Mouse (Mus musculus) heart, postnatal 0 days (tissue): ENCODE measurements around the gene Gm10644. TPM values are rescaled to one million over a fixed set of nuclear protein-coding genes. Genes with fewer than 3 reads are reported as not detected.

ENCODE experiments used
- ATAC-seq: fragments of 200-750 bp; cut with Nextera tagmentation; 2 replicates; pipeline ENCODE4 v1.8.0; 2017; ENCODE audit warnings: low read depth, moderate number of reproducible peaks, moderate library complexity; ENCODE audit not compliant: insufficient read depth
- DNase-seq: peaks from one replicate; pipeline ENCODE4 v3.0.0-alpha.2; 2016; ENCODE audit warnings: low spot score
- H3K27ac ChIP-seq: fragments of 300-500 bp; sonication (generic); 2 replicates; pipeline ENCODE4 v1.5.1; 2014; ENCODE audit warnings: low read depth, mild to moderate bottlenecking
- H3K27me3 ChIP-seq: fragments of 300-500 bp; sonication (generic); 2 replicates; pipeline ENCODE4 v1.6.1; 2014; ENCODE audit warnings: low read length, mixed read lengths; ENCODE audit not compliant: control insufficient read depth, insufficient read depth
- H3K36me3 ChIP-seq: fragments of 300-500 bp; sonication (generic); replicated peaks from 2 replicates; pipeline ENCODE4 v1.6.1; 2014; ENCODE audit warnings: low read length, mixed read lengths; ENCODE audit not compliant: control insufficient read depth, insufficient read depth
- H3K4me1 ChIP-seq: fragments of 300-500 bp; sonication (generic); 2 replicates; pipeline ENCODE4 v1.6.1; 2014; ENCODE audit warnings: antibody characterized with exemption; ENCODE audit not compliant: control insufficient read depth, insufficient read depth
- H3K4me2 ChIP-seq: fragments of 300-500 bp; sonication (generic); 2 replicates; pipeline ENCODE4 v1.6.1; 2014; ENCODE audit warnings: low read depth, mild to moderate bottlenecking, low read length, moderate library complexity
- H3K4me3 ChIP-seq: fragments of 300-500 bp; sonication (generic); 2 replicates; pipeline ENCODE4 v1.5.1; 2014; ENCODE audit warnings: low read depth, low read length
- H3K9ac ChIP-seq: fragments of 300-500 bp; sonication (generic); replicated peaks from 2 replicates; pipeline ENCODE4 v1.6.1; 2014; ENCODE audit warnings: low read depth, low read length, mixed read lengths
- H3K9me3 ChIP-seq: fragments of 300-500 bp; sonication (generic); replicated peaks from 2 replicates; pipeline ENCODE4 v1.6.1; 2016; ENCODE audit warnings: low read length; ENCODE audit not compliant: control insufficient read depth
- CTCF ChIP-seq: IDR thresholded peaks from 2 replicates; pipeline ENCODE4 v1.5.1; 2016; ENCODE audit warnings: antibody characterized with exemption, control low read depth, low read depth
- EP300 ChIP-seq: IDR thresholded peaks from 2 replicates; pipeline ENCODE4 v1.6.1; 2016; ENCODE audit warnings: antibody characterized with exemption, low read depth
- WGBS: fragments of 180-500 bp; shearing (Covaris S2); extraction: QIAGEN DNeasy Blood & Tissue Kit; methylation state at CpG from one replicate; pipeline ENCODE4 v1.1.7; 2014; 5-methylcytosine and 5-hydroxymethylcytosine counted together
- polyA plus RNA-seq: library from polyadenylated mRNA; unstranded; fragments of >200 nt; fragmentation: Nextera tagmentation; extraction: Ambion mirVana; gene quantifications from 2 replicates; pipeline ENCODE4 v1.2.1, GENCODE M21; 2015
- total RNA-seq: library from RNA; depleted of rRNA; stranded (reverse); fragments of >200 nt; gene quantifications from 2 replicates; pipeline ENCODE4 v1.2.3, GENCODE M21; 2014; ENCODE audit warnings: low replicate concordance

Gm10644 gene
- total and polyA plus RNA-seq, 2 experiments from 2014 or later: 0.08 to 0.42 TPM

- ATAC-seq (peak; percentile 5; the same call in 1 of the 2 replicates), DNase-seq (no peak)
- no peaks in the 10 kb centered on the region for H3K9me3 ChIP-seq
- H3K9ac ChIP-seq: no peak overlapping the region
- no peak overlapping the region for H3K27ac ChIP-seq
- no peaks in the 10 kb centered on the region for H3K27me3 ChIP-seq
- peaks cover 10% of the 10 kb centered on the region; the same call in 1 of the 2 replicates for H3K36me3 ChIP-seq
- peaks cover 19% of the 10 kb centered on the region for H3K4me1 ChIP-seq
- TF ChIP-seq CTCF (no peak), EP300 (no peak)
- no peak overlapping the region for H3K4me3 ChIP-seq
- WGBS: 30% methylated on average over 4 of the region's 5 CpGs
- H3K4me2 ChIP-seq: no peak overlapping the region
Observed at GRCm38 (mm10) chr8:83914860-83915259, 40.1 kb downstream of the Gm10644 start.

- Histone ChIP-seq H3K36me3 (peaks cover 6% of the 10 kb centered on the region; the same call in 1 of the 2 replicates), H3K4me2 (no peak overlapping the region), H3K9me3 (no peaks in the 10 kb centered on the region), H3K4me1 (peaks cover 19% of the 10 kb centered on the region), H3K4me3 (no peak overlapping the region), H3K9ac (no peak overlapping the region), H3K27ac (no peak overlapping the region), H3K27me3 (no peaks in the 10 kb centered on the region)
- DNase-seq (no peak), ATAC-seq (no peak)
- TF ChIP-seq CTCF: no peak
- TF ChIP-seq EP300: no peak
- 80% methylated on average over 3 of the region's 3 CpGs for WGBS
Observed at GRCm38 (mm10) chr8:83914232-83914631, 40.8 kb downstream of the Gm10644 start.

- Histone ChIP-seq H3K9ac (no peak overlapping the region), H3K4me2 (no peak overlapping the region), H3K4me3 (no peak overlapping the region), H3K27me3 (no peaks in the 10 kb centered on the region), H3K36me3 (no peaks in the 10 kb centered on the region), H3K9me3 (no peaks in the 10 kb centered on the region), H3K27ac (no peak overlapping the region), H3K4me1 (peaks cover 19% of the 10 kb centered on the region)
- no peak for DNase-seq
- TF ChIP-seq CTCF (no peak), EP300 (no peak)
- 53% methylated on average over 5 of the region's 5 CpGs for WGBS
- ATAC-seq: no peak
Observed at GRCm38 (mm10) chr8:83911809-83912731, 42.9 kb downstream of the Gm10644 start.

GRCm38 (mm10) chr8:83909311-83909710 is 45.7 kb downstream of the Gm10644 start:
- ATAC-seq (no peak), DNase-seq (no peak)
- H3K9ac ChIP-seq: no peak overlapping the region
- H3K9me3 ChIP-seq: no peaks in the 10 kb centered on the region
- peaks cover 21% of the 10 kb centered on the region for H3K4me1 ChIP-seq
- TF ChIP-seq CTCF (no peak), EP300 (no peak)
- no peak overlapping the region for H3K4me3 ChIP-seq
- H3K4me2 ChIP-seq: no peak overlapping the region
- WGBS: 66% methylated on average over 8 of the region's 8 CpGs
- no peaks in the 10 kb centered on the region for H3K36me3 ChIP-seq
- no peak overlapping the region for H3K27ac ChIP-seq
- no peaks in the 10 kb centered on the region for H3K27me3 ChIP-seq

GRCm38 (mm10) chr8:83908583-83908982 is 46.4 kb downstream of the Gm10644 start:
- Histone ChIP-seq H3K36me3 (no peaks in the 10 kb centered on the region), H3K9ac (no peak overlapping the region), H3K27ac (no peak overlapping the region), H3K4me3 (no peak overlapping the region), H3K4me1 (peaks cover 21% of the 10 kb centered on the region), H3K27me3 (no peaks in the 10 kb centered on the region), H3K9me3 (no peaks in the 10 kb centered on the region), H3K4me2 (no peak overlapping the region)
- no peak for DNase-seq
- no peak for ATAC-seq
- no peak for TF ChIP-seq EP300
- no peak for TF ChIP-seq CTCF
- WGBS: 67% methylated on average over 6 of the region's 6 CpGs
